Mouse (Mus musculus) lung, postnatal 10 days (tissue): ENCODE results near the gene Iqcn.
A peak's percentile ranks its signal among the peaks of the same experiment; 100 is the strongest.

Experiments used
- DNase-seq: peaks from one replicate; pipeline ENCODE4 v3.0.0; 2021

Iqcn gene

DNA sequence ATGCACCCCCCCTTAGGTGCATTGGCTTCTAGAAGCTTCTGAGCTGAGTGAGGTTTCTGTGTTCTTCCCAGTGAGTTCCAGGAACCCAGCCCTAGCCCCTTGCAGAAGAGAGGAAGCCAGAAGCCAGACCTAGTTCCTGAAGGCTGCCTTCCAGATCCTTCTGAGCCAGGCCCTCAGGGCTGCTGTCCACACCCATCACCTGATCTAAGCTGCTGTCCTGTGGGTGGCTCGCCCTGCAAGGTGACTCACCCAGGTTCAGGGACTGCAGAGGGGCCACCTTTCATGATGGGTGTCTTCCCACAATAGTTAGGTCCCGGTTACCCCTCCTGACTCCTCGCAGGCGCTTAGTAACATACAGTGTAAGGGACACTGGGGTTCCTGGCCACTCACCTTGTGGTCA, 23.9 kb upstream of the Iqcn start:
- DNase-seq, result no peak

DNA sequence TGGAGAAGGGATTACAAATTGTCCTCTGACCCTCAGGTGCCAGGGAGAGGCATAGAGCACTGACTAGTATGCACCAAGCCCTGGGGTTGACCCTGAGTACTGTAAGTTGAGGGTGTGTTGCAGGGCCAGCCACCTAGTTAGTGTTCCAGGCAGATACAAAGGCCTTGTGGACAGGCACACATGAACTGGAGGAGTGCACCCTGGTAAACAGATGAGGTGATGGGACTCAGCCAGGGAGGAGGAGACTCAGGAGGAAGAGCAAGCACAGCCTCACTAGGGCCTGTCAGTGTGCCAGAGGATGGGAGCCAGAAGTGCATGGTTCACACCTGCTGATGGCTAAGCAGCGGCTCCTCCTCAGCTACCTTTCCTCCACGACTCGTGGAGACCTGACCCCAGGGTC, 23.2 kb upstream of the Iqcn start:
- DNase-seq, result no peak

GRCm38 (mm10) chr8:70681410-70681809, 21.8 kb upstream of the Iqcn start:
- DNase-seq, result no peak

DNA sequence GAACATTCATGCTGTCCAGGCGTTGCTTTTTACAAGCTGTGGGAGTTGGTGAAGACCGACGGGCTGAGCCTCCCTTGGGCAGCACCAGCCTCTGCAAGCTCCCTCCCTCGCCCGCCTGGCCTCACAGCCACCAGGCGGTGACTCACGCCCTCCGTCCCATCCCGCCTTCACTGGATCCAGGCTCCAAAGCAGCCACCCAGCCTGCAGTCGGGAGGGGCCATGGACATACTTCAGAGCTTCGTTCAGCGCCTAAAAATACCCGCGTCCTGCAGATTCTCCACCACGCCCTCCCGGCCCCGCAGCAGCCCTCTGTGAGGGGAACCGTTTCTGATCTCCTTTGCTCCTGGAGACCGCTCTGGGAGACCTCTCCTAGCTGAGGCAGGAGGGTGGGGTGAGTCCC, 21.1 kb upstream of the Iqcn start:
- DNase-seq, result peak; percentile 93

- DNase-seq, result no peak
These were observed 20.6 kb upstream of the Iqcn start for GRCm38 (mm10) chr8:70682692-70683091.

- no peak for DNase-seq
These were observed 19.0 kb upstream of the Iqcn start for GRCm38 (mm10) chr8:70684291-70684690.

GRCm38 (mm10) chr8:70687576-70687975, 15.7 kb upstream of the Iqcn start:
- peak; percentile 87 for DNase-seq

DNA sequence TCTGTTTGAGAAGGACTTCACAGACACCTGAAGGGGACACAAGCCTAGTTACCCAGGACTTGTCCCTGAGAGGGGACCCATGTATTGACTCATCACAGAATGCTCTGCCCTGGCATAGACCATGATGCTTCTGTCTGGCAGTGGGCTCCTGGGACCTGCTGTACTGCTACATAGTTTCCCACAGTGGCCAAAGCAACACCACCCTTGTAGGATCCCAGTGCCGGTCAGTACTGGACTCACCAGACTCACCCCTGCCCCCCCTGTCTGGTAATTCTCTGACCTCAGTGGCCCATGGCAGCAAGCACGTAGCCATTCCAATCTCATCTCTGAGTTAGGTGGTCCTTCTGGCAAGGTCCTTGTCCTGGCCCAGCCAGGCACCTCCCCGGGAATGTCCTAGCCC, 15.1 kb upstream of the Iqcn start:
- no peak for DNase-seq

DNA sequence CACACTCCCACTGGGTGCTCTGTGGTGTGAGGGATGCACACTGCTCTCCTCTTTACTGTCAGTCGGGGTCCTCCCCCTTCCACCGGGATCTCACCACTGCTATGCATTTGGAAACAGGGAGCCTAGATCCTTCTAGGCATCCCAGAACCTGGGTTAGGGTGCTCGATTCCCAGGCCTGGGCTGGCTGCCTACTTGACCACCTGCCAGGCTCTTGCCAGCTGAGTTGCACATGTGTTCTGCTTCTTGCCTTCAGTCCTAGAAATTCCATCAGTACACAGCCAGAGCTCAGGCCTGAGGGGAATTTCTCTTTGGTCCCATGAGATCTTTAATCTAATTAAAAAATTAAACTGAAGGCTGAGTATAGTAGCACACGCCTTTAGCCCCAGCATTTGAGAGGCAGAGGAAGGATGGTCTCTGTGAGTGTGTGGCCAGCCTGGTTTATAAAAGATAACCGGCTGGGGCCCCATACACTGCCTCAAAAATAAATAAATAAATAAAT, 13.3 kb upstream of the Iqcn start:
- no peak for DNase-seq

DNA sequence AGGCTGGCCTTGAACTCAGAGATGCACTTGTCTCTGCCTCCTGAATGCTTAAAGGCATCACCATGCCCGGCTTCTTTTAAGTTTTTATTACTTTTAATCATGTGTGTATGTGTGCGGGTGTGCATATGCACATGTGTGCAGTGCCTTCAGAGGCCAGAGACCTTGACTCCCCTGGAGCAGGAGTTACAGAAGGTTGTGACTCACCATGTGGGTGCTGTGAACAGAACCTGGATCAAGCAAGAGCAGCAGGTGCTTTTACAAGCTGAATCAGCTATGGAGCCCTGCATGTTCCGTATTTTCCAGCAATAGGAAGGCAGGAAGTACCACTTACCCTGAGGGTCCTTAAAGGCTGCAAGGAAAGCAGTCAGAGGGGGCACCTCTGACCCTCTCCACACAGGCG, 12.0 kb upstream of the Iqcn start:
- no peak for DNase-seq

- DNase-seq, result no peak
These were observed 11.5 kb upstream of the Iqcn start for GRCm38 (mm10) chr8:70691727-70692231.

DNA sequence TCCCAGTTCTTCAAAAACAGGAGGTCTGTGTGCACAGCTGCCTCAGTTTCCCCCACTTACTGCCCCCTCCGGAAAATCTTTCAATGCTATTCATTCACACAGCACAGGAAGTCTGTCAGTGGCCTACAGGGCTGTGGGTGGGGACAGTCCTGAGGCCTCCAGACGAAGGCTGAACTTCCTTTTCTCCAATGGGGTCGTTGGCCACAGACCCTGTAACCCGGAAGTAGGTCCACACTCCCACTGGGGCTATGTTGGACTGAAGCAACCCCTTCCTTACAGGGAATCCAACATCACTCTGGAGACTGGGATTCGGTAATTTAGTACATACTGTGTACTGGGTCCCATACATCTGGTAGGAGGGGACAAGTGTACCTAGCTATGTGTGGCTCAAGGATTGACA, 9.6 kb upstream of the Iqcn start:
- no peak for DNase-seq

DNA sequence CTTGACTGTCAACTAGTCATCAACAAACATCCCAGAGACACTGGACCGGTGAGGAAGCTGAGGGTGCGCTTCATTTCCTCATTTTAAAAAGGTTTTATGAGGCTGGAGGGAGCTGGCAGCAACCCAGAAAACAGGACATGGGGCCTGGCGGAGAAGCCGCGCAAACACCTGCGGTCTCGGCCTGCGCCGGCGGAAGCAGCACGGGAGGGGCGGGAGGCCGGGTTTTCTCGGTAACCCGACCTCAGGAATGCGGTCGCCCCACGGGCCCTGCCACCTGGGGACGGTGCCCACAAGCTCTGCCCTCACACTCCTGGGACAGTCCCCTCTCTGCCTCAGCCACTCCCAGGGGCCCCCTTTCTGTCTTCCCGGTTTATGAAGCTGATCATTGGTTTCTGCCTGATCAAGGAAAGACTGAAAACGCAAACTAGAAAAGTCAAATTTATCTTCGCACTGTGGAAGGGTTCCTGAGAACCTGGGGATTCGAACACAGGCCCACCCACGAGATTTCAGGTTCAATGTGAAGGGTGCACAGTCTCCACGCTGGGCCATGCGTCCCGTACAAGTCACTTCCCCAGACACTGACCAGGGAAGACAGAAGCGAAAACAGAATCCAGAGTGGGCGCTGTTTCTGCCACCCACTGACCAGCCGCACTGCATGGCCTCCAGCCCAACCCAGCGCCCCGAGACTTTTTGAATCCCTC, 7.8 kb upstream of the Iqcn start:
- peak; percentile 70 for DNase-seq

DNA sequence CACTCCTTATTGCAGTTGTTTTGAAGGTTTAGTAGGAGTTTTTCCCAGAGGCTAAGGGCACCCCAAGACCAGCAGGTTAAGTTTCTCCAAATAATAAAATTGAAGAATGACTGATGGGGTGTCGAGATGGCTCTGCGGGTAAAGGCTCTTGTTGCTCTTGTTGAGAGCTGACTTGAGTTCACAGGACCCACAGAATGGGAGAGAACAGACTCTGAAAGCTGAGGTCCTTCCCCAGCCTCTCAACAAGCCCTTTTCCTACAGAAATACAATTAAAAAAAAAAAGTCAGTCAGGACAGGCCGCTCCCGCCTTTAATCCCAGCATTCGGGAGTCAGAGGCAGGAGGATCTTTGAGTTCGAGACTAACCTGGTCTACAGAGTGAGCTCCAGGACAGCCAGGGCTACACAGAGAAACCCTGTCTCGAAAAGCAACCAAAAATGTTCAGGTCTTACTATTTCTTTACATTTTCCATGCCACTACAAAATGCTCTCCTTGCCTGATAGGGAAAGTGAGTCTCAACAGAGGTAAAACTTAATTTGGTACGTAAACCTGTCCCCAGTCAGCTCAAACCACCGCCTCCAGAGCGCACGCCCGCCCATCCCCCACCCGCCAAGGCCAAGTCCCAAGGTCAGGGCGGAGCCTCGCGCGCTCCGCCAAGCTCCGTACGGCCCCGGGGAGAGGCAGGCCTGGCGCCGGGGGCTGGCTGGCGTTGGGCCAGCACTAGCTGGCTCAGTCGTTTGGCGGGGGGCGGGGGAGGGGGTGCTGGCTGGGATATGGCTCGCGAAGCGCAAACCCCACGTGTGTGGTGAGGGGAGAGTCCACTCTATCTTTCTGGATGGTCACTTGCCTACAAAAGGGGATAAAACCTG, 7.0 kb upstream of the Iqcn start:
- DNase-seq, result peak; percentile 85

GRCm38 (mm10) chr8:70696946-70697345, 6.3 kb upstream of the Iqcn start:
- DNase-seq, result no peak

GRCm38 (mm10) chr8:70697366-70698250, 5.6 kb upstream of the Iqcn start:
- no peak for DNase-seq

GRCm38 (mm10) chr8:70698310-70699109, 4.7 kb upstream of the Iqcn start, which contains the start of gene Jund:
TSS of gene Jund (plus strand) at chr8:70698949.
- peak; percentile 99 for DNase-seq

GRCm38 (mm10) chr8:70699116-70699833, 4.0 kb upstream of the Iqcn start:
- DNase-seq, result peak; percentile 70

DNA sequence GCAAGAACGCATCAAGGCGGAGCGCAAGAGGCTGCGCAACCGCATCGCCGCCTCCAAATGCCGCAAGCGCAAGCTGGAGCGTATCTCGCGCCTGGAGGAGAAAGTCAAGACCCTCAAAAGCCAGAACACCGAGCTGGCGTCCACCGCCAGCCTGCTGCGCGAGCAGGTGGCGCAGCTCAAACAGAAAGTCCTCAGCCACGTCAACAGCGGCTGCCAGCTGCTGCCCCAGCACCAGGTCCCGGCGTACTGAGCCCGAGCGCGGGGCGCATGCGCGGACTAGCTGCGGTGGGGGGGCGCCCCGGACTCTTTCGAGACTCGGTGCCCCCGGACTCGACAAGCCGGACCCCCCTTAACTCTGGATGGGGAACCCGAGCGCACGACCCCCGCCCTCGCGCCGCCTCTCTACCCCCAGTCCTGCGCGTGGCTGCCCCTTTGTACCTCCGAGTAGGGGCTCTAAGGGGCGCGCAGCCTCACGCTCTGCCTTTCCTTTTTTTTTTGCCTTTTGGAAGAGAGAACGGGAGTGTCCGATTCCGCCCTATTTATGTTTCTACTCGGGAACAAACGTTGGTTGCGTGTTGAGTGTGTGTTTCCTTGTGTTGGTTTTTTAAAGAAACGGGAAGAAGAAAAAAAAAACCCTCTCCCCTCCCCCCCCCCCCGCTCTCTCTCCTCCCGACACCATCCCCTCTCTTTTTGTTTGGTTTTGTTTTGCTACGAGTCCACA, 3.3 kb upstream of the Iqcn start:
- DNase-seq, result peak; percentile 87

DNA sequence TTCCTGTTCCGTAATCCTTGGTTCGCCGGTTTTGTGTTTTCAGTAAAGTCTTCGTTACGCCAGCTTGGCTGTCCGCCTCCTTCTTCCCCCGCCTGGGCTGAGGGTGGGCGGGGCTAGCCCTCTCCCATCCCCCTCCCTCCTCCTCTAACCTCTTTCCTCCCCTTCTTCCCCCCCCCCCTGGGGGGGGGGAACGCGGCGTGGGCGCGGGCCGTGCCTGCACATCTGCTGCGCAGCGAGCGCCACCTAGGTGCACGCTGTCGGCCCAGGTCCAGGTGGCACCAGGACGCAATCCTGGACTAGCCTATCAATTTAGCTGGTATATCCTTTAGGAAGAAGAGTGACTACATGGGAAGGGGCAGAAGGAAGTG, 2.7 kb upstream of the Iqcn start:
- DNase-seq, result peak; percentile 95
